Mouse (Mus musculus): Measurements from ENCODE around the gene Sult4a1. TPM values are rescaled to one million over a fixed set of nuclear protein-coding genes. Genes with fewer than 3 reads are reported as not detected.

Sult4a1 gene
- total and polyA plus RNA-seq, 3 experiments = 4.5 to 5.2 (median 4.6) TPM

DNA sequence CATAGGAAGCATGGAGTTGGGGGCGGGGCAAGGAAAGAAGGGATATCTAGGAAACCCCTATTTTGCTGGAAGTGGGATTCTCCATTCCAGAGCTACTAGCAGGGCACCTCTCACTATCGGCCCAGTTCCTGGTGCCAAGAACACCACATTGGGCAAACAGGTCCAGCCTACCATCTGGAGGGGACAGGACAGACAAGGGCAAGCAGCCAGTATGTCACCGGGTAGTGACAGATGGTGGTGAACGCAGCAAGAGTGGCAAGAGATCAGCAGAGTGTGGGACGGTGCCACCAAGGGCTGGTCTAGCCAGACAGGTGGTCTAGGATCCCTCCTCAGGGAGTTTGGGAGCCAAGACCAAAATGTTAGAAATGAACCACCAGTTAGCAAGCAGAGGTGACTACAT, 68.5 kb downstream of the Sult4a1 start:
- DNase-seq = no peak

Other genes with a start within 250 kb of the Sult4a1 start
- under 1 TPM in 1 of 2 experiments, not detected in 1; 0.21 TPM for gene Efcab6, start 40.4 kb downstream of the Sult4a1 start, total RNA-seq (2021)
- not detected in 2 replicates for gene Efcab6, start 40.4 kb downstream of the Sult4a1 start, polyA plus RNA-seq (2012; rRNA removed)
- gene Pnpla5, start 17.4 kb upstream of the Sult4a1 start, total RNA-seq (2021) = under 1 TPM in 1 of 2 experiments, not detected in 1; 0.12 TPM
- 0.06 and 0.19 TPM in 2 replicates for gene Pnpla5, start 17.4 kb upstream of the Sult4a1 start, polyA plus RNA-seq (2012; rRNA removed)
- gene Pnpla3, start 62.1 kb upstream of the Sult4a1 start, total RNA-seq (2021) = 10 to 100 TPM; 46.4 to 65.3 TPM
- gene Pnpla3, start 62.1 kb upstream of the Sult4a1 start, polyA plus RNA-seq (2012; rRNA removed) = 178 and 239 TPM in 2 replicates
- 100 to 1,000 TPM; 115 to 159 TPM for gene Samm50, start 86.5 kb upstream of the Sult4a1 start, total RNA-seq (2021)
- gene Samm50, start 86.5 kb upstream of the Sult4a1 start, polyA plus RNA-seq (2012; rRNA removed) = 11.3 and 15.8 TPM in 2 replicates
- 10 to 100 TPM; 17.5 to 19.2 TPM for gene Parvb, start 126.3 kb upstream of the Sult4a1 start, total RNA-seq (2021)
- gene Parvb, start 126.3 kb upstream of the Sult4a1 start, polyA plus RNA-seq (2012; rRNA removed) = 8.3 and 9.4 TPM in 2 replicates
- gene Parvg, start 218.3 kb upstream of the Sult4a1 start, total RNA-seq (2021) = 1 to 10 TPM; 2.8 to 3.9 TPM
- 1.7 and 2.1 TPM in 2 replicates for gene Parvg, start 218.3 kb upstream of the Sult4a1 start, polyA plus RNA-seq (2012; rRNA removed)